Mouse (Mus musculus): ENCODE results near the gene Trmt13. TPM values are rescaled to one million over a fixed set of nuclear protein-coding genes. Genes with fewer than 3 reads are reported as not detected.

The Trmt13 gene
- polyA plus RNA-seq, 1 experiment from 2014 or later: 28.6 TPM

GRCm38 (mm10) chr3:116620636-116621370 is 6.4 kb upstream of the Trmt13 start:
- peaks cover 3% of the 10 kb centered on the region; the same call in 1 of the 2 replicates for H3K36me3 ChIP-seq (ENCODE audit: control insufficient read depth, insufficient read depth, low read length)
- no peak overlapping the region for H3K9ac ChIP-seq (ENCODE audit: low read length)
- no peak overlapping the region for H3K4me2 ChIP-seq (ENCODE audit: low read depth, low read length, severe bottlenecking)
- DNase-seq (ENCODE audit: low spot score): no peak
- H3K27me3 ChIP-seq (ENCODE audit: control insufficient read depth, insufficient read depth, low read length): no peaks in the 10 kb centered on the region
- H3K27ac ChIP-seq (ENCODE audit: low read depth, low read length): no peak overlapping the region
- no peak for ATAC-seq (replicated peaks; ENCODE audit: low FRiP score)
- 98% methylated on average over 7 of the region's 7 CpGs for WGBS
- no peaks in the 10 kb centered on the region for H3K4me1 ChIP-seq (replicated peaks; ENCODE audit: control insufficient read depth, insufficient read depth, low read length)
- H3K9me3 ChIP-seq (ENCODE audit: control insufficient read depth, low read length): no peaks in the 10 kb centered on the region
- H3K4me3 ChIP-seq (ENCODE audit: low read depth, low read length): no peak overlapping the region

GRCm38 (mm10) chr3:116618855-116619254 is 4.5 kb upstream of the Trmt13 start:
- 92% methylated on average over 6 of the region's 6 CpGs for WGBS
- no peaks in the 10 kb centered on the region for H3K9me3 ChIP-seq (ENCODE audit: control insufficient read depth, low read length)
- H3K27me3 ChIP-seq (ENCODE audit: control insufficient read depth, insufficient read depth, low read length): no peaks in the 10 kb centered on the region
- H3K9ac ChIP-seq (ENCODE audit: low read length): no peak overlapping the region
- DNase-seq (ENCODE audit: low spot score) (no peak), ATAC-seq (replicated peaks; ENCODE audit: low FRiP score) (no peak; the same call in 1 of the 2 replicates)
- H3K4me1 ChIP-seq (replicated peaks; ENCODE audit: control insufficient read depth, insufficient read depth, low read length): no peaks in the 10 kb centered on the region
- H3K27ac ChIP-seq (ENCODE audit: low read depth, low read length): no peak overlapping the region
- no peak overlapping the region for H3K4me2 ChIP-seq (ENCODE audit: low read depth, low read length, severe bottlenecking)
- H3K36me3 ChIP-seq (ENCODE audit: control insufficient read depth, insufficient read depth, low read length): peaks cover 4% of the 10 kb centered on the region; the same call in 1 of the 2 replicates
- no peak overlapping the region for H3K4me3 ChIP-seq (ENCODE audit: low read depth, low read length)

GRCm38 (mm10) chr3:116615318-116616068 is 1.1 kb upstream of the Trmt13 start:
- 94% methylated on average over 8 of the region's 8 CpGs for WGBS
- Histone ChIP-seq H3K9ac (ENCODE audit: low read length) (no peak overlapping the region), H3K4me2 (ENCODE audit: low read depth, low read length, severe bottlenecking) (no peak overlapping the region), H3K27me3 (ENCODE audit: control insufficient read depth, insufficient read depth, low read length) (no peaks in the 10 kb centered on the region), H3K4me1 (replicated peaks; ENCODE audit: control insufficient read depth, insufficient read depth, low read length) (no peaks in the 10 kb centered on the region), H3K27ac (ENCODE audit: low read depth, low read length) (no peak overlapping the region), H3K36me3 (ENCODE audit: control insufficient read depth, insufficient read depth, low read length) (peaks cover 2% of the 10 kb centered on the region; the same call in 1 of the 2 replicates), H3K4me3 (ENCODE audit: low read depth, low read length) (no peak overlapping the region), H3K9me3 (ENCODE audit: control insufficient read depth, low read length) (no peaks in the 10 kb centered on the region)
- DNase-seq (ENCODE audit: low spot score) (no peak), ATAC-seq (replicated peaks; ENCODE audit: low FRiP score) (no peak)

GRCm38 (mm10) chr3:116604570-116604969 is 9.8 kb downstream of the Trmt13 start:
- no peak for DNase-seq (ENCODE audit: low spot score)
- no peaks in the 10 kb centered on the region for H3K9me3 ChIP-seq (ENCODE audit: control insufficient read depth, low read length)
- no peak overlapping the region for H3K9ac ChIP-seq (ENCODE audit: low read length)
- H3K27ac ChIP-seq (ENCODE audit: low read depth, low read length): no peak overlapping the region
- H3K36me3 ChIP-seq (ENCODE audit: control insufficient read depth, insufficient read depth, low read length): no peaks in the 10 kb centered on the region
- no peaks in the 10 kb centered on the region for H3K27me3 ChIP-seq (ENCODE audit: control insufficient read depth, insufficient read depth, low read length)
- no peak overlapping the region for H3K4me2 ChIP-seq (ENCODE audit: low read depth, low read length, severe bottlenecking)
- ATAC-seq (replicated peaks; ENCODE audit: low FRiP score): no peak
- no peaks in the 10 kb centered on the region for H3K4me1 ChIP-seq (replicated peaks; ENCODE audit: control insufficient read depth, insufficient read depth, low read length)
- 93% methylated on average over 9 of the region's 9 CpGs for WGBS
- no peak overlapping the region for H3K4me3 ChIP-seq (ENCODE audit: low read depth, low read length)

- WGBS: 91% methylated on average over 5 of the region's 5 CpGs
- H3K27me3 ChIP-seq (ENCODE audit: control insufficient read depth, insufficient read depth, low read length): no peaks in the 10 kb centered on the region
- ATAC-seq (replicated peaks; ENCODE audit: low FRiP score): no peak
Measured at GRCm38 (mm10) chr3:116601781-116602180, 12.6 kb downstream of the Trmt13 start.

GRCm38 (mm10) chr3:116601005-116601404 is 13.4 kb downstream of the Trmt13 start:
- H3K27ac ChIP-seq (ENCODE audit: low read depth, low read length): no peak overlapping the region
- H3K36me3 ChIP-seq (ENCODE audit: control insufficient read depth, insufficient read depth, low read length): no peaks in the 10 kb centered on the region
- H3K4me2 ChIP-seq (ENCODE audit: low read depth, low read length, severe bottlenecking): no peak overlapping the region
- no peak overlapping the region for H3K4me3 ChIP-seq (ENCODE audit: low read depth, low read length)
- ATAC-seq (replicated peaks; ENCODE audit: low FRiP score) (no peak), DNase-seq (ENCODE audit: low spot score) (no peak)
- no peak overlapping the region for H3K9ac ChIP-seq (ENCODE audit: low read length)
- 93% methylated on average over 5 of the region's 5 CpGs for WGBS
- no peaks in the 10 kb centered on the region for H3K9me3 ChIP-seq (ENCODE audit: control insufficient read depth, low read length)
- no peaks in the 10 kb centered on the region for H3K4me1 ChIP-seq (replicated peaks; ENCODE audit: control insufficient read depth, insufficient read depth, low read length)
- no peaks in the 10 kb centered on the region for H3K27me3 ChIP-seq (ENCODE audit: control insufficient read depth, insufficient read depth, low read length)

More at GRCm38 (mm10) chr3:116601781-116602180, 12.6 kb downstream of the Trmt13 start:
- no peak overlapping the region for H3K4me2 ChIP-seq (ENCODE audit: low read depth, low read length, severe bottlenecking)
- no peaks in the 10 kb centered on the region for H3K4me1 ChIP-seq (replicated peaks; ENCODE audit: control insufficient read depth, insufficient read depth, low read length)
- H3K4me3 ChIP-seq (ENCODE audit: low read depth, low read length): no peak overlapping the region
- no peak overlapping the region for H3K27ac ChIP-seq (ENCODE audit: low read depth, low read length)
- no peak for DNase-seq (ENCODE audit: low spot score)
- H3K9me3 ChIP-seq (ENCODE audit: control insufficient read depth, low read length): no peaks in the 10 kb centered on the region
- H3K9ac ChIP-seq (ENCODE audit: low read length): no peak overlapping the region
- no peaks in the 10 kb centered on the region for H3K36me3 ChIP-seq (ENCODE audit: control insufficient read depth, insufficient read depth, low read length)

GRCm38 (mm10) chr3:116599705-116600104 is 14.7 kb downstream of the Trmt13 start:
- H3K9me3 ChIP-seq (ENCODE audit: control insufficient read depth, low read length): no peaks in the 10 kb centered on the region
- ATAC-seq (replicated peaks; ENCODE audit: low FRiP score) (no peak), DNase-seq (ENCODE audit: low spot score) (no peak)
- no peak overlapping the region for H3K4me2 ChIP-seq (ENCODE audit: low read depth, low read length, severe bottlenecking)
- H3K27ac ChIP-seq (ENCODE audit: low read depth, low read length): no peak overlapping the region
- H3K9ac ChIP-seq (ENCODE audit: low read length): no peak overlapping the region
- H3K27me3 ChIP-seq (ENCODE audit: control insufficient read depth, insufficient read depth, low read length): no peaks in the 10 kb centered on the region
- H3K4me1 ChIP-seq (replicated peaks; ENCODE audit: control insufficient read depth, insufficient read depth, low read length): no peaks in the 10 kb centered on the region
- H3K36me3 ChIP-seq (ENCODE audit: control insufficient read depth, insufficient read depth, low read length): no peaks in the 10 kb centered on the region
- 91% methylated on average over 2 of the region's 2 CpGs for whole genome bisulfite sequencing
- H3K4me3 ChIP-seq (ENCODE audit: low read depth, low read length): no peak overlapping the region

- Histone ChIP-seq H3K4me3 (ENCODE audit: low read depth, low read length) (peak overlapping the region; percentile 82), H3K36me3 (ENCODE audit: control insufficient read depth, insufficient read depth, low read length) (no peaks in the 10 kb centered on the region), H3K9ac (ENCODE audit: low read length) (peak overlapping the region; percentile 87), H3K27ac (ENCODE audit: low read depth, low read length) (no peak overlapping the region), H3K4me2 (ENCODE audit: low read depth, low read length, severe bottlenecking) (peak overlapping the region; percentile 44), H3K4me1 (replicated peaks; ENCODE audit: control insufficient read depth, insufficient read depth, low read length) (no peaks in the 10 kb centered on the region), H3K27me3 (ENCODE audit: control insufficient read depth, insufficient read depth, low read length) (no peaks in the 10 kb centered on the region), H3K9me3 (ENCODE audit: control insufficient read depth, low read length) (no peaks in the 10 kb centered on the region)
- DNase-seq (ENCODE audit: low spot score): no peak
- ATAC-seq (replicated peaks; ENCODE audit: low FRiP score): no peak
- 11% methylated on average over 10 of the region's 10 CpGs for WGBS
Measured at GRCm38 (mm10) chr3:116595603-116595991, 18.8 kb downstream of the Trmt13 start.
